Mouse (Mus musculus): ENCODE results near the gene Arf1.

Arf1 gene

GRCm38 (mm10) chr11:59185490-59185889 lies 42.6 kb downstream of the Arf1 start:
- DNase-seq, result peak; percentile 95

GRCm38 (mm10) chr11:59183821-59184220 lies 44.2 kb downstream of the Arf1 start:
- DNase-seq, result peak; percentile 97

GRCm38 (mm10) chr11:59182864-59183331 lies 45.2 kb downstream of the Arf1 start, which contains the start of gene Gjc2:
Gene Gjc2 (minus strand): TSS chr11:59183213.
- peak; percentile 98 for DNase-seq

- no peak for DNase-seq
These were observed 51.1 kb downstream of the Arf1 start for GRCm38 (mm10) chr11:59176921-59177320.

GRCm38 (mm10) chr11:59176475-59176874 lies 51.6 kb downstream of the Arf1 start:
- no peak for DNase-seq

- no peak for DNase-seq
These were observed 53.8 kb downstream of the Arf1 start for GRCm38 (mm10) chr11:59174189-59174838.

GRCm38 (mm10) chr11:59170549-59170948 lies 57.5 kb downstream of the Arf1 start:
- DNase-seq, result no peak

GRCm38 (mm10) chr11:59169807-59170206 lies 58.3 kb downstream of the Arf1 start:
- no peak for DNase-seq

- no peak for DNase-seq
These were observed 62.3 kb downstream of the Arf1 start for GRCm38 (mm10) chr11:59165616-59166241.

GRCm38 (mm10) chr11:59164384-59164783 lies 63.7 kb downstream of the Arf1 start:
- peak; percentile 92 for DNase-seq

- DNase-seq, result peak; percentile 100
These were observed 64.5 kb downstream of the Arf1 start, which contains the start of gene Iba57 for GRCm38 (mm10) chr11:59163255-59164236. Gene Iba57 (minus strand): TSS chr11:59163739.

- DNase-seq, result peak; percentile 92
These were observed 65.4 kb downstream of the Arf1 start for GRCm38 (mm10) chr11:59162443-59163254.
